Mouse (Mus musculus) ES-Bruce4 (cell line): ENCODE measurements around the gene Zbtb16. TPM values are rescaled to one million over a fixed set of nuclear protein-coding genes. Genes with fewer than 3 reads are reported as not detected.

Experiments
- H3K27ac ChIP-seq: 2 replicates; pipeline ENCODE4 v1.5.1; 2012; ENCODE audit warnings: low read length, inconsistent platforms; ENCODE audit not compliant: insufficient read depth
- H3K27me3 ChIP-seq: 2 replicates; pipeline ENCODE4 v1.6.1; 2012; ENCODE audit warnings: mild to moderate bottlenecking, low read length, inconsistent platforms; ENCODE audit not compliant: control insufficient read depth, poor library complexity, insufficient read depth, severe bottlenecking
- H3K36me3 ChIP-seq: 2 replicates; pipeline ENCODE4 v1.6.1; 2012; ENCODE audit warnings: inconsistent platforms, mild to moderate bottlenecking, low read length, moderate library complexity; ENCODE audit not compliant: control insufficient read depth, poor library complexity, insufficient read depth, severe bottlenecking
- H3K4me1 ChIP-seq: one replicate; pipeline ENCODE4 v1.8.1; 2011; ENCODE audit warnings: low read length; ENCODE audit not compliant: control insufficient read depth, insufficient read depth
- H3K4me3 ChIP-seq: 2 replicates; pipeline ENCODE4 v1.5.1; 2011; ENCODE audit warnings: low read depth, mild to moderate bottlenecking, low read length
- H3K9ac ChIP-seq: 2 replicates; pipeline ENCODE4 v1.6.1; 2012; ENCODE audit warnings: low read depth, mild to moderate bottlenecking, inconsistent platforms; ENCODE audit not compliant: poor library complexity, severe bottlenecking
- H3K9me3 ChIP-seq: replicated peaks from 2 replicates; pipeline ENCODE4 v1.6.1; 2012; ENCODE audit warnings: mild to moderate bottlenecking, low read length, inconsistent platforms; ENCODE audit not compliant: control insufficient read depth, poor library complexity, insufficient read depth, severe bottlenecking
- CTCF ChIP-seq: IDR thresholded peaks from one replicate; pipeline ENCODE4 v1.8.1; 2011; ENCODE audit warnings: low read depth, low read length
- EP300 ChIP-seq: IDR thresholded peaks from 2 replicates; pipeline ENCODE4 v1.6.1; 2011; ENCODE audit warnings: low read depth, low read length; ENCODE audit not compliant: insufficient read depth
- POLR2A ChIP-seq: IDR thresholded peaks from one replicate; pipeline ENCODE4 v1.8.1; 2011; ENCODE audit warnings: low read length; ENCODE audit not compliant: insufficient read depth
- polyA plus RNA-seq: library from polyadenylated mRNA; stranded (reverse); fragments of >200 nt; gene quantifications from 2 replicates; pipeline ENCODE4 v1.2.4, GENCODE M21; 2011; ENCODE audit warnings: low read depth; ENCODE audit not compliant: missing spikeins, insufficient read depth, insufficient read length

The Zbtb16 gene
- polyA plus RNA-seq, 1 experiment: 0.49 TPM

DNA sequence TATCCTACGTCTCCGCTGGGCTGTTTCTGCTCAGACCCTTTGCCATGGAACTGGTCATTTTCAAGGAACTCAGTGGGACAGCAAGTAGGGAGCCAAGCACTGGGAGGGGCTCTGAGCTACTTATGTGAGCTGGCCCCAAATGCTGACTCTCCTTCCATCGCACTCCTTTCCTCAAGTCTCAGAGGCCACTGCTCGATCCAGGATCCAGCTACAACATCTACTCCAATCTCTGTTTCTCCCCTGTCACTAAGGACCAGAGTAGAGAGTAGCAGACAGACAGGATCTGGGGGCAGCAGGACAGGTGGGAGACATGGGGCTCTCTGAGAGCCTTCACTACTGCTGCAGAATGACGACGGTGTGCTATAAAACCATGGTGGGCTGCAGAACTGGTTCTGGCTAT lies 91.6 kb downstream of the Zbtb16 start:
- TF ChIP-seq CTCF (no peak), EP300 (no peak), POLR2A (no peak)
- Histone ChIP-seq H3K27ac (no peak overlapping the region), H3K4me3 (no peak overlapping the region), H3K9ac (no peak overlapping the region), H3K9me3 (no peaks in the 10 kb centered on the region), H3K4me1 (no peaks in the 10 kb centered on the region), H3K27me3 (no peaks in the 10 kb centered on the region), H3K36me3 (no peaks in the 10 kb centered on the region)

GRCm38 (mm10) chr9:48743338-48744285 lies 92.4 kb downstream of the Zbtb16 start:
- no peak overlapping the region for H3K9ac ChIP-seq
- H3K36me3 ChIP-seq: no peaks in the 10 kb centered on the region
- H3K4me1 ChIP-seq: no peaks in the 10 kb centered on the region
- H3K9me3 ChIP-seq: no peaks in the 10 kb centered on the region
- no peak overlapping the region for H3K27ac ChIP-seq
- no peak for TF ChIP-seq EP300
- no peak for TF ChIP-seq POLR2A
- TF ChIP-seq CTCF: no peak
- H3K27me3 ChIP-seq: no peaks in the 10 kb centered on the region
- no peak overlapping the region for H3K4me3 ChIP-seq

- no peak overlapping the region for H3K4me3 ChIP-seq
- no peaks in the 10 kb centered on the region for H3K27me3 ChIP-seq
- no peak overlapping the region for H3K9ac ChIP-seq
- H3K4me1 ChIP-seq: no peaks in the 10 kb centered on the region
- no peaks in the 10 kb centered on the region for H3K36me3 ChIP-seq
- H3K27ac ChIP-seq: no peak overlapping the region
- no peak for TF ChIP-seq EP300
- no peak for TF ChIP-seq CTCF
- TF ChIP-seq POLR2A: no peak
- H3K9me3 ChIP-seq: no peaks in the 10 kb centered on the region
Measured at GRCm38 (mm10) chr9:48742150-48742549, 93.9 kb downstream of the Zbtb16 start.

DNA sequence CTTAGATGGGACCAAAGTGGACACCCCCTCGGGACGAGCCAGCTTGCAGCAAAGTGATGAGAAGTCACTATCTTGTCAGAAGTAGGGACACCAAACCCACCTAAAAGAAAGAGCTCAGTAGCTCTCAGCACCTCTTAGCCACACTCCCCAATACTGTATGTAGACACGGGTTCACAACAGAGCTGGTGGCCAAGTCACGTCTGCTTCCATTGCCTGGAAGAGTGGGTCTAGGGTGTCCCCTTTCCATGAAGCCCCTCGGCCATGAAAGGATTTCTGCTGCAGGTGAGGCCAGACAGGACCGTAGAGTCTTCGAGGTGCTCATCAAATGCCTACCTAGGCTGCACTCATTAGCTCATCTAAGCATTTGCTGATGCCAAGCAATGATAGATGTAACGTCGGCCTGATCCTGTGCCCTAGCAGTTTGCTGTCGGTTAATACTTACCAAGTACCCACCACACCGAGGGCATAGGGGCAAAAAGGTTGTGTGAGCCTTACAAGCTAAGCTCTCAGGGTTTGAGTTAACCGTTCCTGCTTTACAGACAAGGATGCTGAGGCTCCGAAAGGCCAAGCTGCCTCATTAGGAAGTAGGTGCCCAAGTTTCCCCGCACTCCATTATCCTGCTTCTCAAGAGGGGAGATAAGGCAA lies 94.5 kb downstream of the Zbtb16 start:
- Histone ChIP-seq H3K27ac (no peak overlapping the region), H3K9ac (no peak overlapping the region), H3K36me3 (no peaks in the 10 kb centered on the region), H3K27me3 (no peaks in the 10 kb centered on the region), H3K4me1 (no peaks in the 10 kb centered on the region), H3K9me3 (no peaks in the 10 kb centered on the region), H3K4me3 (no peak overlapping the region)
- no peak for TF ChIP-seq EP300
- no peak for TF ChIP-seq POLR2A
- TF ChIP-seq CTCF: no peak

- no peaks in the 10 kb centered on the region for H3K4me1 ChIP-seq
- H3K27me3 ChIP-seq: no peaks in the 10 kb centered on the region
Measured at GRCm38 (mm10) chr9:48740732-48741255, 95.2 kb downstream of the Zbtb16 start.

More at GRCm38 (mm10) chr9:48740732-48741255, 95.2 kb downstream of the Zbtb16 start:
- Histone ChIP-seq H3K9ac (no peak overlapping the region), H3K9me3 (no peaks in the 10 kb centered on the region), H3K27ac (no peak overlapping the region), H3K36me3 (no peaks in the 10 kb centered on the region), H3K4me3 (no peak overlapping the region)
- TF ChIP-seq CTCF (no peak), EP300 (no peak), POLR2A (no peak)
